Mouse (Mus musculus) midbrain, postnatal 0 days (tissue): ENCODE results near the gene Olfr458. TPM values are rescaled to one million over a fixed set of nuclear protein-coding genes. Genes with fewer than 3 reads are reported as not detected.

Experiments used
- ATAC-seq: fragments of 200-750 bp; cut with Nextera tagmentation; 2 replicates; pipeline ENCODE4 v1.8.0; 2017; ENCODE audit warnings: moderate number of reproducible peaks, mild to moderate bottlenecking, moderate TSS enrichment, moderate library complexity; ENCODE audit not compliant: low FRiP score
- DNase-seq: peaks from one replicate; pipeline ENCODE4 v3.0.0-alpha.2; 2015; ENCODE audit warnings: low spot score
- H3K27ac ChIP-seq: fragments of 300-500 bp; sonication (generic); 2 replicates; pipeline ENCODE4 v1.5.1; 2014; ENCODE audit warnings: low read depth, mild to moderate bottlenecking, low read length, mixed read lengths
- H3K27me3 ChIP-seq: fragments of 300-500 bp; sonication (generic); 2 replicates; pipeline ENCODE4 v1.6.1; 2014; ENCODE audit warnings: low read length, control low read depth, mixed read lengths; ENCODE audit not compliant: insufficient read depth
- H3K36me3 ChIP-seq: fragments of 300-500 bp; sonication (generic); 2 replicates; pipeline ENCODE4 v1.6.1; 2014; ENCODE audit warnings: low read length, control low read depth, mixed read lengths; ENCODE audit not compliant: insufficient read depth
- H3K4me1 ChIP-seq: fragments of 300-500 bp; sonication (generic); 2 replicates; pipeline ENCODE4 v1.6.1; 2014; ENCODE audit warnings: mild to moderate bottlenecking, control low read depth, antibody characterized with exemption, low read length, mixed read lengths; ENCODE audit not compliant: insufficient read depth
- H3K4me2 ChIP-seq: fragments of 300-500 bp; sonication (generic); 2 replicates; pipeline ENCODE4 v1.6.1; 2014; ENCODE audit warnings: low read depth, mild to moderate bottlenecking, low read length, mixed read lengths; ENCODE audit not compliant: poor library complexity, severe bottlenecking
- H3K4me3 ChIP-seq: fragments of 300-500 bp; sonication (generic); 2 replicates; pipeline ENCODE4 v1.5.1; 2014; ENCODE audit warnings: low read depth, mild to moderate bottlenecking, low read length, moderate library complexity
- H3K9ac ChIP-seq: fragments of 300-500 bp; sonication (generic); replicated peaks from 2 replicates; pipeline ENCODE4 v1.6.1; 2014; ENCODE audit warnings: mild to moderate bottlenecking, low read length, moderate library complexity, mixed read lengths; ENCODE audit not compliant: poor library complexity, severe bottlenecking
- H3K9me3 ChIP-seq: fragments of 300-500 bp; sonication (generic); 2 replicates; pipeline ENCODE4 v1.6.1; 2016; ENCODE audit warnings: low read length, control low read depth
- CTCF ChIP-seq: IDR thresholded peaks from 2 replicates; pipeline ENCODE4 v1.5.1; 2016; ENCODE audit warnings: antibody characterized with exemption, mild to moderate bottlenecking
- WGBS: fragments of 180-500 bp; shearing (Covaris S2); extraction: QIAGEN DNeasy Blood & Tissue Kit; methylation state at CpG from one replicate; pipeline ENCODE4 v1.1.7; 2014; 5-methylcytosine and 5-hydroxymethylcytosine counted together
- polyA plus RNA-seq: library from polyadenylated mRNA; unstranded; fragments of >200 nt; fragmentation: Nextera tagmentation; extraction: Ambion mirVana; gene quantifications from 2 replicates; pipeline ENCODE4 v1.2.1, GENCODE M21; 2015
- total RNA-seq: library from RNA; depleted of rRNA; stranded (reverse); fragments of >200 nt; gene quantifications from 2 replicates; pipeline ENCODE4 v1.2.3, GENCODE M21; 2014; rRNA removed

Gene Olfr458
- total RNA-seq = not detected in 2 replicates
- polyA plus RNA-seq = not detected in 2 replicates

DNA sequence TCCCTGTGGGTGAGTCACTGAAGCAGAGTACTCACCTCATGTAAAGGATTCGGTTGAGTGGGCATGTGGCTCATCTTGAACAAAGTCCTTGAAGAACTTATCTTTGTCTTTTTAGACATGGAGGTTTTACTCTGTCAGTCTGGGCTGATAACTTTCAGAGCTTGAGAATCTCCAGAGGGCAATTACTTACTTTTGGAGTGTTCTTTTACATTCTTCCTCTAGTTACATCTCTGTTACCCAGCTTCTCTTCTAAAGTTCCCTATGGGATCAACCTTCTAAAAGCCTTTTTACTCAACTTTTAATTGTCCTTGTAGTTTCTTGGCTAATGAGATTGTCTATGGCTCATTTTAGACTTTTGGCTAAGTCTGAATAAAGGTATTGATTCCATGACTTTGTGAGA, at the start of gene Olfr458:
TSS of gene Olfr458 (minus strand) at position 101 of the 400 bp plus-strand sequence.
- no peak within 1 kb of the TSS for H3K9ac ChIP-seq
- no peaks in the 10 kb centered on the region for H3K36me3 ChIP-seq
- no peak for TF ChIP-seq CTCF
- no peaks in the 10 kb centered on the region for H3K27me3 ChIP-seq
- WGBS = 69% methylated on average over 1 of the region's 1 CpGs
- ATAC-seq = no peak
- no peak within 1 kb of the TSS for H3K4me2 ChIP-seq
- no peaks in the 10 kb centered on the region for H3K9me3 ChIP-seq
- H3K4me3 ChIP-seq = no peak within 1 kb of the TSS
- no peak for DNase-seq
- H3K4me1 ChIP-seq = no peaks in the 10 kb centered on the region
- H3K27ac ChIP-seq = no peak within 1 kb of the TSS

GRCm38 (mm10) chr6:42513461-42513860, 48.5 kb upstream of the Olfr458 start:
- Histone ChIP-seq H3K9ac (no peak overlapping the region), H3K4me3 (no peak overlapping the region), H3K9me3 (no peaks in the 10 kb centered on the region), H3K36me3 (no peaks in the 10 kb centered on the region), H3K27me3 (no peaks in the 10 kb centered on the region), H3K27ac (no peak overlapping the region), H3K4me1 (no peaks in the 10 kb centered on the region), H3K4me2 (no peak overlapping the region)
- DNase-seq = no peak
- no peak for ATAC-seq
- 84% methylated on average over 1 of the region's 1 CpGs for WGBS
- no peak for TF ChIP-seq CTCF

DNA sequence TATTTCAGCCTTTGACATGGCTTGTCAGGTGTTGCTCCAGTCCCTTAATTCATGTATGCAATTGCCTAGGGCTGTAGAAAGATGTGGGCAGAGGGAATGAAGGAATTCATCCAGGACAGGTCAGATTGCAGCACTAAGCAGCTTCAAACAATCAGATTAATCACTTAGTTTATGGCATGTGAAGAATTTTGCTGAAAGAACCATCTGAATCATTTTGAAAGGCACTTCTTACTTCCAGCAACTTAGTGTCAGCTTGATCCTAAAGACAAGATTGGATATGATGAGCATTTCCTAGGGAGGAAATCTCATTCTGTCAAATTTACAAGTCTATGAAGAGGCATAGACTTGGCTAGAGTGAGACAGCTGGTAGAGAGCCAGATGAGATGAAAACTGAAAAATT, 44.3 kb upstream of the Olfr458 start:
- TF ChIP-seq CTCF = no peak
- ATAC-seq = no peak
- no peak for DNase-seq

GRCm38 (mm10) chr6:42503478-42503877, 38.5 kb upstream of the Olfr458 start:
- no peak for TF ChIP-seq CTCF
- no peak for ATAC-seq
- Histone ChIP-seq H3K27me3 (no peaks in the 10 kb centered on the region), H3K9ac (no peak overlapping the region), H3K27ac (no peak overlapping the region), H3K9me3 (no peaks in the 10 kb centered on the region), H3K36me3 (no peaks in the 10 kb centered on the region), H3K4me1 (no peaks in the 10 kb centered on the region), H3K4me3 (no peak overlapping the region), H3K4me2 (no peak overlapping the region)
- no peak for DNase-seq
- 70% methylated on average over 2 of the region's 2 CpGs for WGBS

More for the DNA sequence above, 44.3 kb upstream of the Olfr458 start:
- no peaks in the 10 kb centered on the region for H3K4me1 ChIP-seq
- no peak overlapping the region for H3K9ac ChIP-seq
- H3K27me3 ChIP-seq = no peaks in the 10 kb centered on the region
- H3K36me3 ChIP-seq = no peaks in the 10 kb centered on the region
- no peak overlapping the region for H3K4me3 ChIP-seq
- H3K9me3 ChIP-seq = no peaks in the 10 kb centered on the region
- H3K4me2 ChIP-seq = no peak overlapping the region
- no peak overlapping the region for H3K27ac ChIP-seq

DNA sequence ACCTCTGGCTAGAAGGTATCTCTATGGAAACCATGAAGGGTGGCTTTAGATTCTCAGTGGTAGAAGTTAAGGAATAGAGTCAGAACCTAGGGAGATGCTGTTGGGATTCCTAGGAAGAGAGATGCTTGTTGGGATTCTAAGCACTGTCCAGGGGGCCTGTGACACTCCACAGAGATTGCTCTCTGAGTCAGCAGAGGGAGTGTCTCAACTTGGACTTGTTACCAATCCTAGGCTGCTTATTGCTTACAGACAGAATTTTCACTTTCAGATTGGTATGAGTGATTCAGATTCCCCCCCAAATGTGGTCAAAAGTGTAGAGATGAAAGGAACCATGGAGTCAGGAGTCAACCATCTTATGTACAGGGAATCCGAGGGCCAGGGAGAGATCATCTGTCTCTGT, 24.7 kb upstream of the Olfr458 start:
- TF ChIP-seq CTCF = no peak
- Histone ChIP-seq H3K36me3 (no peaks in the 10 kb centered on the region), H3K4me2 (no peak overlapping the region), H3K4me1 (no peaks in the 10 kb centered on the region), H3K27ac (no peak overlapping the region), H3K9ac (no peak overlapping the region), H3K4me3 (no peak overlapping the region), H3K27me3 (no peaks in the 10 kb centered on the region), H3K9me3 (no peaks in the 10 kb centered on the region)
- WGBS = 79% methylated on average over 1 of the region's 1 CpGs
- ATAC-seq = no peak
- no peak for DNase-seq

DNA sequence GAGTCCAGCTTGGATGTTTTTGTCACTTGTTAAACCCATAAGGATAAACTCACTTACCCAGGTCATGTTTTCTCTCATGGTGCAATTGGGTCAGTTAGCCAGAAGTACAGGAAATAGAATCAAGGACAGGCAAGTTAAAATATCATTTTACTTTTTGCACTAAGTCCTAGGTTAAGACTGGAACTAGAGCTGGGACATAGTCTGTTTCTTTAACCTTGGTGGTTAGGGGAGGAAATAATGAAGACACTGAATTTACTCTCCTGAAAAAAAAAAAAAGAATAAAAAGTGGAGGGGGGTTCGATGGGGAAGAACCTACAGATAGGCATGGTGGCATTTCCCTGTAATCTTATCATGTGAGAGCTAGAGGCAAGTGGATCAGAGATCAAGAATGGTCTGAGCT, 22.1 kb upstream of the Olfr458 start, which contains the start of gene Olfr456:
TSS of gene Olfr456 (minus strand) at position 101 of the 400 bp plus-strand sequence.
- Histone ChIP-seq H3K4me2 (no peak within 1 kb of the TSS), H3K27me3 (no peaks in the 10 kb centered on the region), H3K36me3 (no peaks in the 10 kb centered on the region), H3K9ac (no peak within 1 kb of the TSS), H3K4me1 (no peaks in the 10 kb centered on the region), H3K9me3 (no peaks in the 10 kb centered on the region), H3K4me3 (no peak within 1 kb of the TSS), H3K27ac (no peak within 1 kb of the TSS)
- no peak for TF ChIP-seq CTCF
- ATAC-seq (no peak), DNase-seq (no peak)
- WGBS = 85% methylated on average over 1 of the region's 1 CpGs
